Mouse (Mus musculus): ENCODE results near the gene Tdg. TPM values are rescaled to one million over a fixed set of nuclear protein-coding genes. Genes with fewer than 3 reads are reported as not detected.

Tdg gene
- polyA plus RNA-seq, 1 experiment from 2014 or later, result 147 TPM

DNA sequence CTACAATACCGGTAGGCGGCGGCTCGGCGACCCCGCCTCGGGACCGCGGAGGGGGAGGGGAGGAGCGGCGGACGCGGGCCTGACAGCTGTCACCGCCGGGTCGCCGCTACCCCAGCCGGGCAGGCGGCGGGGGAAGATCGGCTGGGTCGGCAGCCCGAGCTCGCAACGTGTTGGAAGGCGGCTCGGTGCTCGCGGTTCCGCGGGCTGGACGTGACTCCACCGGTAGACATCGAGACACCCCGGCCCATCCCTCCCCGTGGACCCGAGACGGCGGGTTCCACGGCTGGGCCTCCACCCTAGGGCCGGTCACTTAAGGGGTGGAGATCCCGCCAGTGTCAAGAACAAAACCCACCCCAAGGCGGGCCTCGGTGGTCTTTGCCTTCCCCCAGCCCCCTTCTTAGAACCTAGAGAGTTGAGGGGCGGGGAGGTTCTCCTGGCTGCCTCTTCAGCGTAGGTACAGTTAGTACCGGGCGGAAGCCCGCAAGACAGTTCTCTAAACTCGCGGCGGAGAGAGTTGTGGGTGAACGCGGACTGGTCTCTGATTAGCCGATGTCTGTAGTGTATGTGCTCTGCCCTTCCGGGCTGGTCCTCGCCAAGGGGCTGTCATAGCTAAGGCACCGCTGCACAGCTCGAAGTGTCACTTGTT lies 69.8 kb downstream of the Tdg start:
- WGBS, result under 1% methylated on average over 54 of the region's 59 CpGs
- no peaks in the 10 kb centered on the region for H3K27me3 ChIP-seq (ENCODE audit: control insufficient read depth, insufficient read depth, low read depth, low read length)
- H3K9ac ChIP-seq (ENCODE audit: low read depth, low read length), result peak overlapping the region; percentile 90
- ATAC-seq, result peak; percentile 82
- peak overlapping the region; percentile 86 for H3K27ac ChIP-seq (ENCODE audit: low read length)
- H3K36me3 ChIP-seq (ENCODE audit: control insufficient read depth, insufficient read depth, low read length), result peaks cover 6% of the 10 kb centered on the region; the same call in 1 of the 2 replicates
- H3K4me1 ChIP-seq (ENCODE audit: control insufficient read depth, insufficient read depth, low read length), result peaks cover 14% of the 10 kb centered on the region
- no peaks in the 10 kb centered on the region for H3K9me3 ChIP-seq (replicated peaks; ENCODE audit: control insufficient read depth, low read length, poor library complexity, severe bottlenecking)
- peak overlapping the region; percentile 90 for H3K4me3 ChIP-seq (ENCODE audit: low read depth, low read length)
- H3K4me2 ChIP-seq (ENCODE audit: low read length), result peak overlapping the region; percentile 84

Other genes starting within 250 kb of the Tdg start
- not detected in 2 replicates for gene Gm1553, start 137.2 kb upstream of the Tdg start, polyA plus RNA-seq (2015; fragmentation: Nextera tagmentation; extraction: Ambion mirVana)
- 35.4 and 35.5 TPM in 2 replicates for gene 1190007I07Rik, start 6.6 kb upstream of the Tdg start, polyA plus RNA-seq (2015; fragmentation: Nextera tagmentation; extraction: Ambion mirVana)
- 0.63 and 0.68 TPM in 2 replicates for gene Glt8d2, start 60.8 kb downstream of the Tdg start, polyA plus RNA-seq (2015; fragmentation: Nextera tagmentation; extraction: Ambion mirVana)
- 39.2 and 47.9 TPM in 2 replicates for gene Hcfc2, start 66.3 kb downstream of the Tdg start, polyA plus RNA-seq (2015; fragmentation: Nextera tagmentation; extraction: Ambion mirVana)
- gene Nfyb, start 134.3 kb downstream of the Tdg start, polyA plus RNA-seq (2015; fragmentation: Nextera tagmentation; extraction: Ambion mirVana), result 44.5 and 55.2 TPM in 2 replicates
- 101 and 115 TPM in 2 replicates for gene Txnrd1, start 204.1 kb downstream of the Tdg start, polyA plus RNA-seq (2015; fragmentation: Nextera tagmentation; extraction: Ambion mirVana)
- 0.36 and 0.42 TPM in 2 replicates for gene Eid3, start 236.8 kb downstream of the Tdg start, polyA plus RNA-seq (2015; fragmentation: Nextera tagmentation; extraction: Ambion mirVana)

All from midbrain, embryonic 16.5 days (tissue).